Mouse (Mus musculus): Measurements from ENCODE around the gene Enpp1. TPM values are rescaled to one million over a fixed set of nuclear protein-coding genes. Genes with fewer than 3 reads are reported as not detected.

Enpp1 gene
- polyA plus RNA-seq, 1 experiment from 2014 or later, result 9.3 TPM

DNA sequence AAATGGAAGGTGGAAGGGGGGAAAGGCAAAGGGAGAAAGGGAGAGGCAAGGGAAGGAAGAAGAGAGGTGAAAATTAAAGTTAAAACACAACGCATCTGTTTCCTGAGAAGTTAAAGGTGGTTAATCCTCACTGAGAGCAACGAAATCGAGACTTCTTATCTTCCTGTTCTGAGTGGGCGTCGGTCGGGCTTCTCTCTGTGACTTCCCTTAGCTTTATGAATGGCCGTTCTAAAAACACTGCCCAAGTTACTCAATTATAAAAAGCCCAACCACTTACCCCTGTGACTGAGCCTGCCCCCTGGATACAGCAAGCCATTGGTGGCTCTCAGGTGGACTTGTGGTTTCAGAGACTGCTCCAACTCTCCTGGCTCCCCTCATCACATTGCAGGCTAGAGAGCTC, 119.0 kb downstream of the Enpp1 start:
- H3K4me3 ChIP-seq (ENCODE audit: low read depth, low read length), result no peak overlapping the region
- H3K9me3 ChIP-seq (ENCODE audit: control insufficient read depth, low read length), result no peaks in the 10 kb centered on the region
- ATAC-seq (ENCODE audit: low read depth) (no peak), DNase-seq (ENCODE audit: low spot score) (no peak)
- no peaks in the 10 kb centered on the region for H3K36me3 ChIP-seq (ENCODE audit: control insufficient read depth, insufficient read depth, low read length)
- H3K27ac ChIP-seq (replicated peaks; ENCODE audit: low read depth, low read length), result no peak overlapping the region
- no peak overlapping the region for H3K9ac ChIP-seq (ENCODE audit: low read depth, low read length)
- H3K4me1 ChIP-seq (ENCODE audit: control insufficient read depth, insufficient read depth, low read length), result peaks cover 40% of the 10 kb centered on the region
- WGBS, result 65% methylated on average over 7 of the region's 7 CpGs
- H3K27me3 ChIP-seq (replicated peaks; ENCODE audit: control insufficient read depth, insufficient read depth, low read length), result no peaks in the 10 kb centered on the region
- no peak overlapping the region; the same call in 1 of the 2 replicates for H3K4me2 ChIP-seq (ENCODE audit: low read depth, low read length)

- Histone ChIP-seq H3K9ac (ENCODE audit: low read depth, low read length) (no peak overlapping the region), H3K36me3 (ENCODE audit: control insufficient read depth, insufficient read depth, low read length) (no peaks in the 10 kb centered on the region), H3K27me3 (replicated peaks; ENCODE audit: control insufficient read depth, insufficient read depth, low read length) (no peaks in the 10 kb centered on the region), H3K4me3 (ENCODE audit: low read depth, low read length) (no peak overlapping the region), H3K4me1 (ENCODE audit: control insufficient read depth, insufficient read depth, low read length) (peaks cover 40% of the 10 kb centered on the region), H3K9me3 (ENCODE audit: control insufficient read depth, low read length) (no peaks in the 10 kb centered on the region), H3K27ac (replicated peaks; ENCODE audit: low read depth, low read length) (no peak overlapping the region), H3K4me2 (ENCODE audit: low read depth, low read length) (no peak overlapping the region)
- 55% methylated on average over 2 of the region's 2 CpGs for WGBS
- no peak for ATAC-seq (ENCODE audit: low read depth)
- no peak for DNase-seq (ENCODE audit: low spot score)
These were observed 119.6 kb downstream of the Enpp1 start for GRCm38 (mm10) chr10:24592318-24592717.

DNA sequence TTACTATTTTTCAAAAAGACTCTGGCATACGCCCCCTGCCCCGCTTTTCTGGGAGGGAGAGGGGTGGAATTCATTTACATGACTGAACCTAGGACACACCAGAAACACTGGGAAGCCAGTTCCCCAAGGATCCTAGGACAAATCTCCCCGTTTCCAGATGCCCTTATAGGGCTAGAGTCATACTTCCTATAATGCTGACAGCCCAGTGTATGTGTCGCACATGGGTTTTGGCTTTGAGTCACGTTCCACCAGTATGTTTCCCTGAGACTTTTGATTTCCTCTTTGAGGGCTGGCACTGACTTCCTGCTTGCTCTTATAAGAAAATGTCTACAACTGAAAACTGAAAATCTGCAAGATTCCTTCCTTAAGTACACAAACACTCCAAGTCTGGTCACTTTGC, 120.2 kb downstream of the Enpp1 start:
- 42% methylated on average over 5 of the region's 5 CpGs for WGBS
- Histone ChIP-seq H3K9ac (ENCODE audit: low read depth, low read length) (no peak overlapping the region), H3K4me3 (ENCODE audit: low read depth, low read length) (no peak overlapping the region), H3K9me3 (ENCODE audit: control insufficient read depth, low read length) (no peaks in the 10 kb centered on the region), H3K4me2 (ENCODE audit: low read depth, low read length) (no peak overlapping the region), H3K27ac (replicated peaks; ENCODE audit: low read depth, low read length) (no peak overlapping the region), H3K36me3 (ENCODE audit: control insufficient read depth, insufficient read depth, low read length) (no peaks in the 10 kb centered on the region), H3K27me3 (replicated peaks; ENCODE audit: control insufficient read depth, insufficient read depth, low read length) (no peaks in the 10 kb centered on the region), H3K4me1 (ENCODE audit: control insufficient read depth, insufficient read depth, low read length) (peaks cover 35% of the 10 kb centered on the region)
- ATAC-seq (ENCODE audit: low read depth), result no peak
- DNase-seq (ENCODE audit: low spot score), result no peak

GRCm38 (mm10) chr10:24591136-24591535, 120.8 kb downstream of the Enpp1 start:
- Histone ChIP-seq H3K27ac (replicated peaks; ENCODE audit: low read depth, low read length) (0 out of 2 replicates have a peak overlapping the region, but pooled peaks have one; percentile 1), H3K9me3 (ENCODE audit: control insufficient read depth, low read length) (no peaks in the 10 kb centered on the region), H3K36me3 (ENCODE audit: control insufficient read depth, insufficient read depth, low read length) (no peaks in the 10 kb centered on the region), H3K27me3 (replicated peaks; ENCODE audit: control insufficient read depth, insufficient read depth, low read length) (no peaks in the 10 kb centered on the region), H3K4me2 (ENCODE audit: low read depth, low read length) (no peak overlapping the region), H3K4me3 (ENCODE audit: low read depth, low read length) (no peak overlapping the region), H3K4me1 (ENCODE audit: control insufficient read depth, insufficient read depth, low read length) (peaks cover 30% of the 10 kb centered on the region), H3K9ac (ENCODE audit: low read depth, low read length) (no peak overlapping the region)
- 12% methylated on average over 4 of the region's 4 CpGs for WGBS
- DNase-seq (ENCODE audit: low spot score), result peak; percentile 88
- peak; percentile 59 for ATAC-seq (ENCODE audit: low read depth)

DNA sequence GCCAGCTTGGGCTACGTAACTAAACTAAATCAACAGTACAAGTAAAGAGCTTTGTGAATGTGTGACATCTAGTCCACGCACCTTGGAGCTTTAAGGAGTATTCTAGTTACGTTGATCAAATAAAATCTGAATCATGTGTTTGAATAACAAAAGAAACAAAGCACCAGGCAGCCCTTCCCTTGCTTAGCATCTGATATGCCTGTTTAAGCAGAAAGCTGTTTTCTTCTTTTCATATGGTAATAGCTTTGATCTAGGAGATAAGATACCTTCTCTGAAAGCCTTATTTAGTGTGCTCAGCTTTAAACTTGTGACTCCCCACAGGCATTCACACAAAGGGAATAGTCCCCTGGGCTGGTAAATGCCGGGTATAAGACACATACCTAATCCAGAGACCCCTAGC, 121.4 kb downstream of the Enpp1 start:
- H3K36me3 ChIP-seq (ENCODE audit: control insufficient read depth, insufficient read depth, low read length), result no peaks in the 10 kb centered on the region
- H3K9me3 ChIP-seq (ENCODE audit: control insufficient read depth, low read length), result no peaks in the 10 kb centered on the region
- H3K9ac ChIP-seq (ENCODE audit: low read depth, low read length), result no peak overlapping the region
- H3K4me3 ChIP-seq (ENCODE audit: low read depth, low read length), result no peak overlapping the region
- H3K4me2 ChIP-seq (ENCODE audit: low read depth, low read length), result no peak overlapping the region
- 72% methylated on average over 4 of the region's 4 CpGs for WGBS
- ATAC-seq (ENCODE audit: low read depth) (no peak), DNase-seq (ENCODE audit: low spot score) (no peak)
- no peak overlapping the region for H3K27ac ChIP-seq (replicated peaks; ENCODE audit: low read depth, low read length)
- H3K27me3 ChIP-seq (replicated peaks; ENCODE audit: control insufficient read depth, insufficient read depth, low read length), result no peaks in the 10 kb centered on the region
- peaks cover 30% of the 10 kb centered on the region for H3K4me1 ChIP-seq (ENCODE audit: control insufficient read depth, insufficient read depth, low read length)

GRCm38 (mm10) chr10:24589238-24589637, 122.7 kb downstream of the Enpp1 start:
- Histone ChIP-seq H3K4me3 (ENCODE audit: low read depth, low read length) (no peak overlapping the region), H3K4me2 (ENCODE audit: low read depth, low read length) (no peak overlapping the region), H3K27me3 (replicated peaks; ENCODE audit: control insufficient read depth, insufficient read depth, low read length) (no peaks in the 10 kb centered on the region), H3K9me3 (ENCODE audit: control insufficient read depth, low read length) (no peaks in the 10 kb centered on the region), H3K4me1 (ENCODE audit: control insufficient read depth, insufficient read depth, low read length) (peaks cover 26% of the 10 kb centered on the region), H3K36me3 (ENCODE audit: control insufficient read depth, insufficient read depth, low read length) (no peaks in the 10 kb centered on the region), H3K27ac (replicated peaks; ENCODE audit: low read depth, low read length) (no peak overlapping the region), H3K9ac (ENCODE audit: low read depth, low read length) (no peak overlapping the region)
- ATAC-seq (ENCODE audit: low read depth), result no peak
- DNase-seq (ENCODE audit: low spot score), result no peak
- WGBS, result 78% methylated on average over 9 of the region's 9 CpGs

DNA sequence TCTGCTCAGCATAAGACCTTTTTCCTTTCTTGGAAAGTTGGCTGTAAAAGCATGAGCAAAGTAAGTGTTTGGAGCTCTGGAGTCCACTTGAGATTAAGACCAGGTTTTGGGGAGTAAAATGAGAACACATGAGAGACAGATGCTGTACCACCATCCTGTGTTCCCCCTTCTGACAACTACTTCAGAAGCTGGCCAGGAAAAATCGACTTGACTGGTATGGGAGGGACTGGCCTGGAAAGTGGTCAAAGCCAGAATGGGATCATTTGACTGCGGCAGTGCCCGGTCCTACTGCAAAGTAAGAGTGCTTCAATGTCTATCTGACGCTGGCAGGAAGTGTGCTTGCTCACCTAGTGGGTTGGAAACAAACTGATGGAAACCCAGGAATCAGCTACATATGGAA, 123.1 kb downstream of the Enpp1 start:
- Histone ChIP-seq H3K9me3 (ENCODE audit: control insufficient read depth, low read length) (no peaks in the 10 kb centered on the region), H3K36me3 (ENCODE audit: control insufficient read depth, insufficient read depth, low read length) (no peaks in the 10 kb centered on the region), H3K27ac (replicated peaks; ENCODE audit: low read depth, low read length) (no peak overlapping the region), H3K4me2 (ENCODE audit: low read depth, low read length) (no peak overlapping the region), H3K4me1 (ENCODE audit: control insufficient read depth, insufficient read depth, low read length) (peaks cover 25% of the 10 kb centered on the region), H3K27me3 (replicated peaks; ENCODE audit: control insufficient read depth, insufficient read depth, low read length) (no peaks in the 10 kb centered on the region), H3K4me3 (ENCODE audit: low read depth, low read length) (no peak overlapping the region), H3K9ac (ENCODE audit: low read depth, low read length) (no peak overlapping the region)
- 62% methylated on average over 4 of the region's 4 CpGs for WGBS
- ATAC-seq (ENCODE audit: low read depth) (no peak), DNase-seq (ENCODE audit: low spot score) (no peak)

Other genes starting within 250 kb of the Enpp1 start
- gene Ccn2, start 116.7 kb downstream of the Enpp1 start, polyA plus RNA-seq (2014; fragmentation: Nextera tagmentation; extraction: Ambion mirVana), result 14.7 and 16.7 TPM in 2 replicates
- gene Enpp3, start 130.7 kb upstream of the Enpp1 start, polyA plus RNA-seq (2014; fragmentation: Nextera tagmentation; extraction: Ambion mirVana), result 7.2 and 7.7 TPM in 2 replicates
- 17.7 and 24.3 TPM in 2 replicates for gene Med23, start 157.8 kb upstream of the Enpp1 start, polyA plus RNA-seq (2014; fragmentation: Nextera tagmentation; extraction: Ambion mirVana)
- 5.1 and 5.3 TPM in 2 replicates for gene Arg1, start 215.3 kb upstream of the Enpp1 start, polyA plus RNA-seq (2014; fragmentation: Nextera tagmentation; extraction: Ambion mirVana)

Measured in embryonic facial prominence, embryonic 14.5 days (tissue).